Mouse (Mus musculus): ENCODE measurements at regions not wholly inside any gene's neighbourhood (a gene's known extent, or its start where the extent isn't known, plus 50 kb on each side); places are given as distances from the start of the nearest gene placed in this dataset.

GRCm38 (mm10) chr12:99067962-99068361 is 147.6 kb downstream of the Ttc8 start:
- no peak for TF ChIP-seq CTCF (IDR thresholded peaks at IDR 0.05)
- intact Hi-C loops (cut with DNase I), result no loop called here
- H3K4me3 ChIP-seq, result no peak overlapping the region
- DNase-seq (ENCODE audit: extremely low spot score in 1 of 2, low spot score in 2 of 2), result no peak
- no peak overlapping the region for H3K27ac ChIP-seq

- TF ChIP-seq CTCF (IDR thresholded peaks at IDR 0.05), result no peak
- no peak overlapping the region for H3K27ac ChIP-seq
- DNase-seq (ENCODE audit: extremely low spot score in 1 of 2, low spot score in 2 of 2), result no peak
- intact Hi-C loops (cut with DNase I), result no loop called here
- H3K4me3 ChIP-seq, result no peak overlapping the region
These were observed 153.4 kb downstream of the Ttc8 start for GRCm38 (mm10) chr12:99073766-99074165.

GRCm38 (mm10) chr12:99077366-99077765 is 157.0 kb downstream of the Ttc8 start:
- no peak for DNase-seq (ENCODE audit: extremely low spot score in 1 of 2, low spot score in 2 of 2)
- Histone ChIP-seq H3K27ac (no peak overlapping the region), H3K4me3 (no peak overlapping the region)
- intact Hi-C loops (cut with DNase I), result no loop called here
- TF ChIP-seq CTCF (IDR thresholded peaks at IDR 0.05), result no peak

- TF ChIP-seq CTCF (IDR thresholded peaks at IDR 0.05), result no peak
- Histone ChIP-seq H3K27ac (no peak overlapping the region), H3K4me3 (no peak overlapping the region)
- intact Hi-C loops (cut with DNase I), result loop anchor here (5.0 to 10.0 kb wide), 2 partner anchors 885 to 1027 kb away; partner anchors contain the start of gene Kcnk13
- no peak for DNase-seq (ENCODE audit: extremely low spot score in 1 of 2, low spot score in 2 of 2)
These were observed 159.5 kb downstream of the Ttc8 start for GRCm38 (mm10) chr12:99079873-99080272.

GRCm38 (mm10) chr12:99083616-99084015 is 163.2 kb downstream of the Ttc8 start:
- no peak for DNase-seq (ENCODE audit: extremely low spot score in 1 of 2, low spot score in 2 of 2)
- TF ChIP-seq CTCF (IDR thresholded peaks at IDR 0.05), result no peak
- Histone ChIP-seq H3K27ac (no peak overlapping the region), H3K4me3 (no peak overlapping the region)
- intact Hi-C loops (cut with DNase I), result loop anchor here (2.0 to 10.0 kb wide), 3 partner anchors 777 to 1024 kb away; partner anchors contain the start of gene Kcnk13

GRCm38 (mm10) chr12:99084144-99084543 is 163.8 kb downstream of the Ttc8 start:
- DNase-seq (ENCODE audit: extremely low spot score in 1 of 2, low spot score in 2 of 2), result peak; percentile 84 to 86
- H3K27ac ChIP-seq, result no peak overlapping the region
- intact Hi-C loops (cut with DNase I), result loop anchor here (2.0 to 10.0 kb wide), 3 partner anchors 777 to 1023 kb away; partner anchors contain the start of gene Kcnk13
- peak; percentile 98 for TF ChIP-seq CTCF (IDR thresholded peaks at IDR 0.05)
- H3K4me3 ChIP-seq, result no peak overlapping the region

GRCm38 (mm10) chr12:99087286-99087685 is 166.9 kb downstream of the Ttc8 start:
- no peak overlapping the region for H3K27ac ChIP-seq
- no peak for TF ChIP-seq CTCF (IDR thresholded peaks at IDR 0.05)
- peak; percentile 22 to 29 for DNase-seq (ENCODE audit: extremely low spot score in 1 of 2, low spot score in 2 of 2)
- no peak overlapping the region for H3K4me3 ChIP-seq
- intact Hi-C loops (cut with DNase I), result loop anchor here (10.0 kb wide), 1 partner anchor 878 kb away; the partner anchor contains the start of gene Kcnk13

GRCm38 (mm10) chr12:99091770-99092169 is 171.4 kb downstream of the Ttc8 start:
- DNase-seq (ENCODE audit: extremely low spot score in 1 of 2, low spot score in 2 of 2), result no peak
- H3K4me3 ChIP-seq, result no peak overlapping the region
- no peak overlapping the region for H3K27ac ChIP-seq
- no peak for TF ChIP-seq CTCF (IDR thresholded peaks at IDR 0.05)
- intact Hi-C loops (cut with DNase I), result loop anchor here (10.0 kb wide), 1 partner anchor 473 kb away; the partner anchor contains the start of gene Foxn3

GRCm38 (mm10) chr12:99093151-99093550 is 172.8 kb downstream of the Ttc8 start:
- Histone ChIP-seq H3K27ac (no peak overlapping the region), H3K4me3 (no peak overlapping the region)
- no peak for DNase-seq (ENCODE audit: extremely low spot score in 1 of 2, low spot score in 2 of 2)
- TF ChIP-seq CTCF (IDR thresholded peaks at IDR 0.05), result no peak
- intact Hi-C loops (cut with DNase I), result loop anchor here (10.0 kb wide), 1 partner anchor 472 kb away; the partner anchor contains the start of gene Foxn3

GRCm38 (mm10) chr12:99093989-99094388 is 173.6 kb downstream of the Ttc8 start:
- no peak for TF ChIP-seq CTCF (IDR thresholded peaks at IDR 0.05)
- intact Hi-C loops (cut with DNase I), result loop anchor here (10.0 kb wide), 1 partner anchor 471 kb away; the partner anchor contains the start of gene Foxn3
- no peak for DNase-seq (ENCODE audit: extremely low spot score in 1 of 2, low spot score in 2 of 2)
- Histone ChIP-seq H3K4me3 (no peak overlapping the region), H3K27ac (no peak overlapping the region)

- intact Hi-C loops (cut with DNase I), result loop anchor here (2.0 to 10.0 kb wide), 5 partner anchors 55 to 765 kb away; partner anchors contain the start of gene Foxn3
- peak; percentile 82 to 87 for DNase-seq (ENCODE audit: extremely low spot score in 1 of 2, low spot score in 2 of 2)
- TF ChIP-seq CTCF (IDR thresholded peaks at IDR 0.05), result peak; percentile 90
- Histone ChIP-seq H3K27ac (no peak overlapping the region), H3K4me3 (no peak overlapping the region)
These were observed 176.7 kb downstream of the Ttc8 start for GRCm38 (mm10) chr12:99096930-99097617.

- intact Hi-C loops (cut with DNase I), result loop anchor here (2.0 to 10.0 kb wide), 5 partner anchors 55 to 765 kb away; partner anchors contain the start of gene Foxn3
- DNase-seq (ENCODE audit: extremely low spot score in 1 of 2, low spot score in 2 of 2), result no peak
- Histone ChIP-seq H3K27ac (no peak overlapping the region), H3K4me3 (no peak overlapping the region)
- no peak for TF ChIP-seq CTCF (IDR thresholded peaks at IDR 0.05)
These were observed 177.3 kb downstream of the Ttc8 start for GRCm38 (mm10) chr12:99097618-99098066.
